Mouse (Mus musculus) midbrain, embryonic 16.5 days (tissue): Measurements from ENCODE around the gene Xpnpep1. TPM values are rescaled to one million over a fixed set of nuclear protein-coding genes. Genes with fewer than 3 reads are reported as not detected.

Experiments used
- ATAC-seq: fragments of 200-750 bp; cut with Nextera tagmentation; 2 replicates; pipeline ENCODE4 v1.8.0; 2017; ENCODE audit warnings: moderate TSS enrichment
- H3K27ac ChIP-seq: fragments of 300-500 bp; sonication (generic); 2 replicates; pipeline ENCODE4 v1.5.1; 2014; ENCODE audit warnings: mild to moderate bottlenecking, low read length, mixed read lengths
- H3K27me3 ChIP-seq: fragments of 300-500 bp; sonication (generic); 2 replicates; pipeline ENCODE4 v1.6.1; 2014; ENCODE audit warnings: low read depth, low read length, mixed read lengths; ENCODE audit not compliant: control insufficient read depth, insufficient read depth
- H3K36me3 ChIP-seq: fragments of 300-500 bp; sonication (generic); 2 replicates; pipeline ENCODE4 v1.6.1; 2014; ENCODE audit warnings: mild to moderate bottlenecking, low read length, moderate library complexity, mixed read lengths; ENCODE audit not compliant: control insufficient read depth, insufficient read depth
- H3K4me1 ChIP-seq: fragments of 300-500 bp; sonication (generic); 2 replicates; pipeline ENCODE4 v1.6.1; 2014; ENCODE audit warnings: mild to moderate bottlenecking, low read length, mixed read lengths; ENCODE audit not compliant: control insufficient read depth, insufficient read depth
- H3K4me2 ChIP-seq: fragments of 300-500 bp; sonication (generic); 2 replicates; pipeline ENCODE4 v1.6.1; 2014; ENCODE audit warnings: mild to moderate bottlenecking, low read length, mixed read lengths
- H3K4me3 ChIP-seq: fragments of 300-500 bp; sonication (generic); 2 replicates; pipeline ENCODE4 v1.5.1; 2014; ENCODE audit warnings: low read depth, mild to moderate bottlenecking, low read length, moderate library complexity, mixed read lengths
- H3K9ac ChIP-seq: fragments of 300-500 bp; sonication (generic); 2 replicates; pipeline ENCODE4 v1.6.1; 2014; ENCODE audit warnings: low read depth, low read length, mixed read lengths
- H3K9me3 ChIP-seq: fragments of 300-500 bp; sonication (generic); replicated peaks from 2 replicates; pipeline ENCODE4 v1.6.1; 2014; ENCODE audit warnings: mild to moderate bottlenecking, low read length, mixed read lengths; ENCODE audit not compliant: control insufficient read depth, poor library complexity, severe bottlenecking
- WGBS: fragments of 180-500 bp; shearing (Covaris S2); extraction: QIAGEN DNeasy Blood & Tissue Kit; methylation state at CpG from one replicate; pipeline ENCODE4 v1.1.7; 2014; 5-methylcytosine and 5-hydroxymethylcytosine counted together
- polyA plus RNA-seq: library from polyadenylated mRNA; unstranded; fragments of >200 nt; fragmentation: Nextera tagmentation; extraction: Ambion mirVana; gene quantifications from 2 replicates; pipeline ENCODE4 v1.2.1, GENCODE M21; 2015

Gene Xpnpep1
- polyA plus RNA-seq, 1 experiment from 2014 or later, result 114 TPM

DNA sequence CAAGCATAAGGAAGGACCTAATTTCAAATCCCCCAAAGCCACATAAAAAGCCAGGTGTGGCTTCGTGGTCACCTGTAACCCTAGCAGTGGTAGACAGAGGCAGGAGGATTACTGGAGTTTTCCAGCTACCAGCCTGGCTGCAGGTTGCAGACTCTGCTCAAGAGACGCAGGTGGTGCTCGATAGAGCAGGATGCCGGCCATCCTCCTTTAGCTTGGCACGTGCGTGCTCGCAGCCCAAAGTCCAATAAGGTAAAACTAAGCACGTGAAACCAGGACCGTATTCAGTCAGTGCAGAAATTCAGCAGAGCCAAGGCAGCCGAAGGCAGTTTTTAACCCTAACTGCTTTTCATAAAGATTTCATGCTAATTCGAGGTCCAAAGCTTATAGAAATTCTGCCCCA lies 40.0 kb upstream of the Xpnpep1 start:
- no peaks in the 10 kb centered on the region for H3K36me3 ChIP-seq
- H3K27me3 ChIP-seq, result no peaks in the 10 kb centered on the region
- 89% methylated on average over 11 of the region's 11 CpGs for WGBS
- no peaks in the 10 kb centered on the region; the same call in 1 of the 2 replicates for H3K9me3 ChIP-seq
- no peak for ATAC-seq
- no peak overlapping the region for H3K9ac ChIP-seq
- H3K27ac ChIP-seq, result no peak overlapping the region
- H3K4me2 ChIP-seq, result no peak overlapping the region
- no peak overlapping the region for H3K4me3 ChIP-seq
- no peaks in the 10 kb centered on the region for H3K4me1 ChIP-seq

DNA sequence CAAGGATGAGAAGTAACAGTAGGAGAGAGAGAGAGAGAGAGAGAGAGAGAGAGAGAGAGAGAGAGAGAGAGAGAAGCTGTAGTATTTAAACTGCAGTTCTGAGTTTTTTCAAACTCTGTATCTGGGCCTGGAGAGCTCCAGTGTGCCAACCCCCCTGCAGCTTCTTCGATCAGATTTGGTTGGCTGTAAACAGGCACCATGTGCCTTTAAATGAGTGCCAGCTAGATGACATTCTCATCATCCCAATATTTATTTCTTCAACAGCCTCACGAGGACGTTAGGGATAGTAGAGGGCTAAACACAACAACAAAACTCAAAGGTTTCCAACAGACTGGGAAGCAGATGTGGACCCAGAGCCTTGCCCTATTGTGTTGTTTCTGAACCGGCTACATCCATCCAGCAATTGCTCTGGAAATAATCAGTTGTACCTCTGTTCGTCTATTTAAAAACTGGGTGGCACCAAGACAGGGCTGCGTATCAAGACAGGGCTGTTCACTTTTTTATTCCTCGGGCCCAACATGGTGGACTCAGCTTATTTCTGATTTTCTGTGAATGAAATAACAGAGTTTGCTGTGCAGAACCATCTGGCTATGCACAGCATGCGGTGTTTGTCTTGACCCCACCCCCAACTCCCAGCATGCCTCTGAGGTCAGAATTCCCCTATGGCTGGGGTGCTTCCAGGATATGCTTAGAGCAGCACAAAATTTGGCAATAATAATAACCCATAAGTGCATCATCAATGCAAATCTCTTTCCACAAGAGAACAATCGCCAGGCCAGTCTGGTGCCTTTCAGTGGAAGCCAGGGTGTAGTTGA lies 38.5 kb upstream of the Xpnpep1 start:
- H3K4me2 ChIP-seq, result no peak overlapping the region
- H3K36me3 ChIP-seq, result no peaks in the 10 kb centered on the region
- H3K4me3 ChIP-seq, result no peak overlapping the region
- no peaks in the 10 kb centered on the region for H3K4me1 ChIP-seq
- 83% methylated on average over 9 of the region's 9 CpGs for WGBS
- H3K9ac ChIP-seq, result no peak overlapping the region
- ATAC-seq, result no peak
- no peak overlapping the region for H3K27ac ChIP-seq
- no peaks in the 10 kb centered on the region for H3K27me3 ChIP-seq
- H3K9me3 ChIP-seq, result no peaks in the 10 kb centered on the region

DNA sequence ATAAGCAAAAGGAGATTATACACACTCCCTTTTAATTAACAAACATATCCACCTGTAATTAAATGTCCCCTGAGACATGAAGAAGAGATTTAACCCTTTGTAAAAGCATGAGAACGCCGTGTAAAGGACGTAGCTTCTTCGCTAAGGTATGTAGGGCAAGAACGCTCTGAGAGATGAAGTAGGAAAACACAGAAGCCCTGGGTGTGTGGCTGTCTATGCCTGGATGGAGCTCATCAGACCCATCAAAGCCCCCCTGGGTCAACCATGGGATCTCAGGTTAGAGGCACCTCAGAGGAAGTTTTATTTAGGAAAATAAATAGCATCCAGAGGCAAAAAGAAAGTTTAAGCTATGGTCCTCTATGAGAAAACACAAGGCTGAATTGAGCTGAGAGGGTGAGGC lies 37.3 kb upstream of the Xpnpep1 start:
- Histone ChIP-seq H3K36me3 (no peaks in the 10 kb centered on the region), H3K27me3 (no peaks in the 10 kb centered on the region), H3K4me1 (no peaks in the 10 kb centered on the region), H3K4me2 (no peak overlapping the region), H3K4me3 (no peak overlapping the region), H3K9ac (no peak overlapping the region), H3K9me3 (no peaks in the 10 kb centered on the region), H3K27ac (no peak overlapping the region)
- 83% methylated on average over 5 of the region's 5 CpGs for WGBS
- no peak for ATAC-seq

DNA sequence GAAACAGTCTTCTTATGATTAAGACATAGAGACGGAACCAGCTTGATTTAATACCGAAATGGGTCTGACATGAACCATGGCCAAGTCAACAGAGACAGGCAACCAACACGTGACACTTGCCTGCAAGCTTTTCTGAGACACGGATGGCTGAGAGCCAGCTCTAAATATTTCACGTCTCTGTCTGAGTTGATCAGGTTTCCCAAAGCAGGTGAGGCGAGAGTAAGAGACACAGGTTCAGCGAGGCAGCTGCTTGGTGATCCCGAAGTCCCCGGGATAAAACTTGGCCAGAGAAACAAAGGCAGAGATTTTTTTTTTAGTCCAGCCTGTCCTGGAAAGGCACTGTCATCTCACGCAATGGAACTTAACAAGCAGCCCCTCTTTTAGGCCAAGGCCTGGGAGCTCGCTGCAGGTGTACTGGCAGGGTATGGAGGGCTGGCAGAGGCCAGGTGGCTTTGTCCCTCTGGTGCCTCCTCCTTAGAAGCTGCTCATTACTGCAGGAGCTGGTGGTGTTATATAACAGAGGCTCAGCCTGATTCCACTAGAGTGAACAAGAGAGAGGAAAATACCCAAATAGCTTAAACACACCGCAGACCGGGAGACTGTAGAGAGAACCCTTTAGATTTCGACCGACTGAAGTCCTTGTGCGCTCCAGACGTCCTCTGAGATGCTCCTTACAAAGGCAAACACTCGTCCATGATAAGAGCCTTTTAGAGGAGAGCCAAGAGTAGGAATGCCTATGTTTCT lies 36.4 kb upstream of the Xpnpep1 start:
- ATAC-seq, result no peak
- WGBS, result 75% methylated on average over 18 of the region's 18 CpGs
- no peak overlapping the region for H3K4me3 ChIP-seq

DNA sequence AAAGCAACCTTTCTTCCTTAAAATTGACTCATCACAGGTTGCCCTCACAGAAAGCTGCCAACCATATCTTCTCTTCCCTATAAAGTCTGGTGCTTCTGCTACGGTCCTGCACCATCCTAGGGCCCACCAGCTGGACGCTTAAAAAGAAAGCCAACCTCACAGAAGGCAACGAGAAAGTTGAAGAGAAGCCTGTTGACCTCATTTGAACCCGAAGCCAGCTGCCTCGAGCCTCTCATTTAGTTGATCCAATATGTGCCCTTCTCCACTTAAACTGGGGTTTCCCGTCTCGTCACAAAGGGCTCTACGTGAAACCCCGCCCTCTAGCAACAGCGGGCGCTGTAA lies 35.9 kb upstream of the Xpnpep1 start:
- Histone ChIP-seq H3K4me3 (no peak overlapping the region), H3K27me3 (no peaks in the 10 kb centered on the region), H3K9me3 (no peaks in the 10 kb centered on the region), H3K9ac (no peak overlapping the region), H3K4me1 (no peaks in the 10 kb centered on the region; the same call in 1 of the 2 replicates), H3K27ac (no peak overlapping the region), H3K4me2 (no peak overlapping the region), H3K36me3 (no peaks in the 10 kb centered on the region)
- 90% methylated on average over 11 of the region's 11 CpGs for WGBS
- ATAC-seq, result no peak

More for the DNA sequence above, 36.4 kb upstream of the Xpnpep1 start:
- H3K27ac ChIP-seq, result no peak overlapping the region
- H3K9ac ChIP-seq, result no peak overlapping the region
- H3K9me3 ChIP-seq, result no peaks in the 10 kb centered on the region
- H3K36me3 ChIP-seq, result no peaks in the 10 kb centered on the region
- no peaks in the 10 kb centered on the region; the same call in 1 of the 2 replicates for H3K4me1 ChIP-seq
- no peak overlapping the region for H3K4me2 ChIP-seq
- no peaks in the 10 kb centered on the region for H3K27me3 ChIP-seq

DNA sequence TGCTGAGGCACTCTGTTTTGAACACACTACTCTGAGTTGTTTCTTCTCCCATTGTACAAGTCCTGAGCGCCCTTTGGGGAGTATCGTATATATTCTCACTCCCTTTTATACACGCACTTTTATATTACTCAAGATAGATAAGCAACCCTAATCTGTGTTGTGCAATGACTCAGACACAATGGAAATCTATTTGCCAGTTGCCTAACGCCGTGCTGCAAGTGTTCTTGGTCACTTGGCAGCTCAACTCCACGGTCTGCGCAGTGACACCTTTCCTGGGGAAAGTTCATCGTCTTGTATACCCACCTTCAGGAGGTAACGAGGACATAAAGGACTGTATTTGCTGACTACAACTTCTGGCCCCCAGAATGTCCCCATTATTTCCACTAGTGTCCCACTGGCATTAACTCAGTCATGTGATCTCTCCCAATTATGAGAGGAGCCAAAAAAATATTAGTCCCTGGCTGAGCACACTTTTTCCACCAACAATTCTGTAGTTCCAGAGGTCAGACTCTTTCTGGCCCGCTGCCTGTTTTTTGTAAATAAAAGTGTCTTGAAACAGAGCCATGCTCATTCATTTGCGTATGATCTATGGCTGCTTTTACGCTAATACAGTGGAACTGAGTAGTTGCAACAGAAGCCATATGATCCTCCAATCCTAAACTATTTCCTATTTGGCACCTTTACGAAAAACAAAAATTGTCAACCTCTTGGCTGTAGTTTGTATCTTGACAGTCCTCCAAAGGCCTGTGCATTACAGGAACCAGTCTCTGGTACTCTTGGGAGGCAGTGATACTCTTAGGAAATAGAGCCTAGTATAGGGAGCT lies 35.1 kb upstream of the Xpnpep1 start:
- Histone ChIP-seq H3K9ac (no peak overlapping the region), H3K4me3 (no peak overlapping the region), H3K4me2 (no peak overlapping the region), H3K36me3 (no peaks in the 10 kb centered on the region), H3K9me3 (no peaks in the 10 kb centered on the region), H3K27me3 (no peaks in the 10 kb centered on the region), H3K27ac (no peak overlapping the region), H3K4me1 (no peaks in the 10 kb centered on the region; the same call in 1 of the 2 replicates)
- WGBS, result 92% methylated on average over 13 of the region's 13 CpGs
- ATAC-seq, result no peak

DNA sequence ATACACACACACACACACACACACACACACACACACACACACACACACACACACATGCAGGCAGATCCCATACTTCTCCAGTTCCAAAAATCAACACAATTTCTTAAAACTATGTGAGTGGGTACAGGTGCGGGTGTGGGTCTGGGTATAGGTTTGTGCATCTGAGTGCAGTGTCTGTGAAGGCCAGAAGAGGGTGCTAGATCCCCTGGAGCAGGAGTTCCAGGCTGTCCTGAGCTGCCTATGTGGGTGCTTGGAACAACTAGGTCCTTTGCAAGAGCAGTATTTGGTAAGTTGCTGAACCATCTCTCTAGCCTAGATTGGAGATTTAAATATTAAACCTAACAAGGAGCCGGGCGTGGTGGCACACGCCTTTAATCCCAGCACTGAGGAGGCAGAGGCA lies 33.5 kb upstream of the Xpnpep1 start:
- H3K27ac ChIP-seq, result no peak overlapping the region
- no peaks in the 10 kb centered on the region; the same call in 1 of the 2 replicates for H3K4me1 ChIP-seq
- H3K36me3 ChIP-seq, result no peaks in the 10 kb centered on the region
- ATAC-seq, result no peak
- no peaks in the 10 kb centered on the region for H3K9me3 ChIP-seq
- no peak overlapping the region for H3K9ac ChIP-seq
- no peaks in the 10 kb centered on the region for H3K27me3 ChIP-seq
- 99% methylated on average over 4 of the region's 4 CpGs for WGBS
- no peak overlapping the region for H3K4me2 ChIP-seq
- H3K4me3 ChIP-seq, result no peak overlapping the region

DNA sequence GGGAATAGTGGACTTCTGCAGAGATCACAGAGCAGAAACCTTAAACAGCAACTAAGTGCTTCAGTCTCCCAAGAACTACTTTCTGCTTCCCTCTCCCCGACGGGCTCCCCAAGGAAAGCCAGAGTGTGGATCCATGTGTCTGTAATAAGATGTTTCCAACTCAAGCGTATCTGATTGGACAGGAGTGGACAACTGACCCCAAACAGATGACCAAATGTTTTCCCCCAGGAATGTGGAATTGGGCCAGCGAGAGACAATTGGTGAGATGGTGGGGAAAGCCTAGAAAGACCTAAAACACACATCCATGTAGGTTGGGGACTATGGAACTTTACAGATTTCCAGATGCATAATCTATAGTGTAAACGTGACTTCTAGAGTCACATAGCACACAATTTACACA lies 32.4 kb upstream of the Xpnpep1 start:
- H3K9ac ChIP-seq, result no peak overlapping the region
- no peaks in the 10 kb centered on the region; the same call in 1 of the 2 replicates for H3K4me1 ChIP-seq
- no peaks in the 10 kb centered on the region for H3K27me3 ChIP-seq
- H3K36me3 ChIP-seq, result no peaks in the 10 kb centered on the region
- H3K4me3 ChIP-seq, result no peak overlapping the region
- no peak for ATAC-seq
- no peak overlapping the region for H3K27ac ChIP-seq
- no peak overlapping the region for H3K4me2 ChIP-seq
- no peaks in the 10 kb centered on the region for H3K9me3 ChIP-seq
- WGBS, result 89% methylated on average over 5 of the region's 5 CpGs
